Mouse (Mus musculus): ENCODE data around the gene Iqgap3.

DNA sequence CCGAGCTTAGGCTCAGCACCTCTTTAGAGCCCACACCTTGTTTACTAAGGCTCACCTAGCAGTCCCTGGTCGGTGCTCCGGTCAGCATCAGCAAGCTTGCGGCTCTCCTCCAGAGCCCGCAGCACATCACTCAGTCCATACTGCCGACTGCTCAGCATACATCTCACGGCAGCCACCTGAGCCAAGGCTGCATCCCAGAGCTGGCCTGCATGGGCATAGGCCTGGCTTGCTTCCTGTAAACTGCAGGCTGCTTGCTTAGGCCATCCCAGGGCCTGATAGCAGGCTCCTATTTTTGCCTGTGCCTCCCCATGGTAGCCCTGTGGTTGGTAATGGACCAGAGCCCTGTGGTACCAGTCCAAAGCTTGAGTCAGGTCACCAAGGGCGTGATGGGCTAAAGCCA lies 7.0 kb upstream of the Iqgap3 start:
- TF ChIP-seq POLR2A (IDR thresholded peaks at IDR 0.05; ENCODE audit: control insufficient read depth, extremely low read depth, insufficient read depth, low read length, poor library complexity) (no peak), CTCF (IDR thresholded peaks at IDR 0.05; ENCODE audit: borderline replicate concordance, control insufficient read depth, extremely low read depth, insufficient read depth, low read length, poor library complexity) (no peak)

All from thymus, adult 2 months (tissue).